Mouse (Mus musculus) ES-Bruce4 (cell line): ENCODE results near the gene Tmem54. TPM values are rescaled to one million over a fixed set of nuclear protein-coding genes. Genes with fewer than 3 reads are reported as not detected.

ENCODE experiments used
- H3K27ac ChIP-seq: 2 replicates; pipeline ENCODE4 v1.5.1; 2012; ENCODE audit warnings: low read length, inconsistent platforms; ENCODE audit not compliant: insufficient read depth
- H3K27me3 ChIP-seq: 2 replicates; pipeline ENCODE4 v1.6.1; 2012; ENCODE audit warnings: mild to moderate bottlenecking, low read length, inconsistent platforms; ENCODE audit not compliant: control insufficient read depth, poor library complexity, insufficient read depth, severe bottlenecking
- H3K36me3 ChIP-seq: 2 replicates; pipeline ENCODE4 v1.6.1; 2012; ENCODE audit warnings: inconsistent platforms, mild to moderate bottlenecking, low read length, moderate library complexity; ENCODE audit not compliant: control insufficient read depth, poor library complexity, insufficient read depth, severe bottlenecking
- H3K4me1 ChIP-seq: one replicate; pipeline ENCODE4 v1.8.1; 2011; ENCODE audit warnings: low read length; ENCODE audit not compliant: control insufficient read depth, insufficient read depth
- H3K4me3 ChIP-seq: 2 replicates; pipeline ENCODE4 v1.5.1; 2011; ENCODE audit warnings: low read depth, mild to moderate bottlenecking, low read length
- H3K9ac ChIP-seq: 2 replicates; pipeline ENCODE4 v1.6.1; 2012; ENCODE audit warnings: low read depth, mild to moderate bottlenecking, inconsistent platforms; ENCODE audit not compliant: poor library complexity, severe bottlenecking
- H3K9me3 ChIP-seq: replicated peaks from 2 replicates; pipeline ENCODE4 v1.6.1; 2012; ENCODE audit warnings: mild to moderate bottlenecking, low read length, inconsistent platforms; ENCODE audit not compliant: control insufficient read depth, poor library complexity, insufficient read depth, severe bottlenecking
- CTCF ChIP-seq: IDR thresholded peaks from one replicate; pipeline ENCODE4 v1.8.1; 2011; ENCODE audit warnings: low read depth, low read length
- EP300 ChIP-seq: IDR thresholded peaks from 2 replicates; pipeline ENCODE4 v1.6.1; 2011; ENCODE audit warnings: low read depth, low read length; ENCODE audit not compliant: insufficient read depth
- POLR2A ChIP-seq: IDR thresholded peaks from one replicate; pipeline ENCODE4 v1.8.1; 2011; ENCODE audit warnings: low read length; ENCODE audit not compliant: insufficient read depth
- polyA plus RNA-seq: library from polyadenylated mRNA; stranded (reverse); fragments of >200 nt; gene quantifications from 2 replicates; pipeline ENCODE4 v1.2.4, GENCODE M21; 2011; ENCODE audit warnings: low read depth; ENCODE audit not compliant: missing spikeins, insufficient read depth, insufficient read length

Gene Tmem54
- polyA plus RNA-seq, 1 experiment: 6.9 TPM

DNA sequence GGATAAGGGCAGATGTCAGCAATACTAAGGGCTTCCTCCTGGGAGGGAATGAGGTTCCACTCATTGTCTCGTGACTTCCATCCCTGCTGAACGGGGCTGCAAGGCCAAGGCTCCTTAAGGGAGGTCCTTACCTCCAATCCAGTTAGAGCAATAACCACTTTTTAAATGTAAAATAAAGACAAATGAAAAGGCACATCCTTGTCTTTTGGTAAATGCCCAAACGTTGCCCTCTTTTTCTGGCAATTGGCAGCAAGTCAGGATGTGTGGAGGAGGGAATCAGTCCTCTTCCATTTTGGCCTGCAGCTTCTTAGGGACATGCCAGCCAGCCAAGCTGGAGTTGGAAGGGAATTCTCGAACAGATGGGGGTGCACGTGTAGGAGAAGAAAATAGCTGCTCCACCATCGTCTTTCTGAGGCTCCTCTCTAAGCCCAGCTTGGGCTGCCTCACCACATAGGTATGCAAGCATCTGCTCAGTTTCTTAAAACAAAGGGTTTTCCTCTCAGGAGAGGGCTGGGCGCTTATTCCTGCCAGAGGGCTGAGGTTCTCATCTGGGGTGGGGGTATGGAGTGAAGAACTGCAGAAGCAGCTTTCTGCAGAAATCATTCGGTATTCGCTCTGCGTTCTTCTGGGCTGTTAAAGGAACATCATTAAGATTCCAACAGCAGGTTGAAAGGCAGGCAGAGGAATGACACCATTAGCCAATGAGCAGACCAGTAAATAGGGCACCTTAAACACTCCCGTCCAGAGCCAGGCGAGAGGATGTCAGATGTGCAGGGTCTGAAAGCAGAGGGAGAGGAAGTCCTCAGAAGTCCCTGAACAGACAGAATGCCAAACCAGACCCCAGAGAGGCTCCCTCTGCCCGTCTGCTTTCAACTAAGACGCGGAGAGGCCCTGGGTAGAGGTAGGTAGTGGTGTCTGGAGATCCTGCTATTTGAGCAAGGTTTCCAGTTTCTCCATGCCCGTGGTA lies 39.3 kb downstream of the Tmem54 start:
- Histone ChIP-seq H3K27me3 (no peaks in the 10 kb centered on the region), H3K9ac (no peak overlapping the region), H3K9me3 (no peaks in the 10 kb centered on the region), H3K4me1 (no peaks in the 10 kb centered on the region), H3K4me3 (no peak overlapping the region), H3K36me3 (peaks cover under 1% of the 10 kb centered on the region; the same call in 1 of the 2 replicates), H3K27ac (no peak overlapping the region)
- TF ChIP-seq EP300 (no peak), POLR2A (no peak), CTCF (no peak)

DNA sequence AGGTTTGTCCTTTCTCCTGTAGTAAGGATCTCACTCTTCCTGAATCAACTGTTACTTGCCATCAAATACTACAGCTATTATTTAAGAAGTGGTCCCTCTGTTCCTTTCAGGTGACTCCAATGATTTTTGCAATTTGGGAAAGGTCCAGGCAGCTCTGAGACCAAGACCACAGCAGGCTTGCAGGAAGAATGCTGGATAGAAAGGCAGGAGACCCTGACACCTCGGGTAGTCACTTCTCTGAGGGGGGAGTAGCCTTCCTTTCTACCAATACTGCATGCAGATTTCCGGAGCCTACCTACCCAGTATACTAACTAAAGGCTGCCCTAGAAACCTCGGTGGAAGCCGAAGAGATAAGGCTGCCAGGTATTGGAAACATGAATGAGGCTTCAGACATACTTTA lies 40.1 kb downstream of the Tmem54 start:
- Histone ChIP-seq H3K4me3 (no peak overlapping the region), H3K9me3 (no peaks in the 10 kb centered on the region), H3K9ac (no peak overlapping the region), H3K27ac (no peak overlapping the region), H3K4me1 (no peaks in the 10 kb centered on the region), H3K36me3 (peaks cover 4% of the 10 kb centered on the region; the same call in 1 of the 2 replicates), H3K27me3 (no peaks in the 10 kb centered on the region)
- TF ChIP-seq POLR2A: no peak
- TF ChIP-seq EP300: no peak
- no peak for TF ChIP-seq CTCF

- Histone ChIP-seq H3K9me3 (no peaks in the 10 kb centered on the region), H3K36me3 (peaks cover 4% of the 10 kb centered on the region; the same call in 1 of the 2 replicates), H3K9ac (no peak overlapping the region), H3K4me3 (no peak overlapping the region), H3K27ac (no peak overlapping the region), H3K27me3 (no peaks in the 10 kb centered on the region), H3K4me1 (no peaks in the 10 kb centered on the region)
- TF ChIP-seq CTCF: no peak
- TF ChIP-seq EP300: no peak
- TF ChIP-seq POLR2A: no peak
Observed at GRCm38 (mm10) chr4:129145943-129146342, 40.6 kb downstream of the Tmem54 start.

DNA sequence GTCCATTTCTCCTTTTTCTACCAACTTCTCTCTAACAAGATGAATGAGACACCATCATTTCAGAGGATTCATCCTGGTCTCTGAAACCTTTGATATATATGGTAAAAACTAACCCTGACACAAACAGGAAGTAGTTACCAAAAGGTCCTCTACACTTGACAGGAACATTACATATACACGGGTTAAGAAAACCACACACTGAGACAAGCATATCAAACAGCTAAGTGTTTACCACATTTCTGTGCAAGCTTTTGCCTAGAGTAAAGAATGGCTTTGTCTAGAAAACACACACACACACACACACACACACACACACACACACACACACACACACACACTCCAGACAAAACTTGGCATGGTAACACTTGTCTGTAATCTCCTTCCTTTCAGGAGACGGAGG lies 41.0 kb downstream of the Tmem54 start:
- Histone ChIP-seq H3K27ac (no peak overlapping the region), H3K36me3 (peaks cover 4% of the 10 kb centered on the region; the same call in 1 of the 2 replicates), H3K27me3 (no peaks in the 10 kb centered on the region), H3K4me3 (no peak overlapping the region), H3K4me1 (no peaks in the 10 kb centered on the region), H3K9me3 (no peaks in the 10 kb centered on the region), H3K9ac (no peak overlapping the region)
- TF ChIP-seq EP300: no peak
- TF ChIP-seq CTCF: no peak
- TF ChIP-seq POLR2A: no peak

GRCm38 (mm10) chr4:129147552-129148103 lies 42.3 kb downstream of the Tmem54 start:
- no peak for TF ChIP-seq CTCF
- no peak for TF ChIP-seq EP300
- no peak for TF ChIP-seq POLR2A
- H3K36me3 ChIP-seq: peaks cover 7% of the 10 kb centered on the region
- no peak overlapping the region for H3K9ac ChIP-seq
- no peak overlapping the region for H3K4me3 ChIP-seq
- H3K27me3 ChIP-seq: no peaks in the 10 kb centered on the region
- no peak overlapping the region for H3K27ac ChIP-seq
- H3K4me1 ChIP-seq: no peaks in the 10 kb centered on the region
- no peaks in the 10 kb centered on the region for H3K9me3 ChIP-seq

DNA sequence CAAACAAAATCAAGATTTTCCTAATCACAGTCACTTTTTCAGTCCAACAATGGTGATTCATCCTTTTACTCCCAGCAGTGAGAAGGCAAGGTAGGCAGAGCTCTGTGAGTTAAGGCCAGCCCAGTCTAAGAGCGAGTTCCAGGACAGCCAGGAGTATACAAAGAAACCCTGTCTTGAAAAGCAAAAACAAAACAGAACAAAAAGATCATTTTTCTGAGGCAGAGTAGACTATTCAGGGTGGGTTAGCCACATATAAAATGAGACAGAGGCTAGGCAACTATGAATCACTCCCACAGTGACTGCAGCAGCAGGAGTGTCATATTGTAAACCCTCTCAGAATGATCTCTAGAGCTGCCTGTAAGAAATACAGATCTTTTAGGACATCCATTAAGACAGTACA lies 44.0 kb downstream of the Tmem54 start:
- Histone ChIP-seq H3K4me3 (no peak overlapping the region), H3K36me3 (peaks cover 7% of the 10 kb centered on the region), H3K9ac (no peak overlapping the region), H3K9me3 (no peaks in the 10 kb centered on the region), H3K4me1 (no peaks in the 10 kb centered on the region), H3K27me3 (no peaks in the 10 kb centered on the region), H3K27ac (no peak overlapping the region)
- TF ChIP-seq EP300 (no peak), POLR2A (no peak), CTCF (no peak)
